Mouse (Mus musculus): ENCODE measurements around the gene Kxd1. TPM values are rescaled to one million over a fixed set of nuclear protein-coding genes. Genes with fewer than 3 reads are reported as not detected.

The Kxd1 gene
- polyA plus RNA-seq, 1 experiment: 64.4 TPM

DNA sequence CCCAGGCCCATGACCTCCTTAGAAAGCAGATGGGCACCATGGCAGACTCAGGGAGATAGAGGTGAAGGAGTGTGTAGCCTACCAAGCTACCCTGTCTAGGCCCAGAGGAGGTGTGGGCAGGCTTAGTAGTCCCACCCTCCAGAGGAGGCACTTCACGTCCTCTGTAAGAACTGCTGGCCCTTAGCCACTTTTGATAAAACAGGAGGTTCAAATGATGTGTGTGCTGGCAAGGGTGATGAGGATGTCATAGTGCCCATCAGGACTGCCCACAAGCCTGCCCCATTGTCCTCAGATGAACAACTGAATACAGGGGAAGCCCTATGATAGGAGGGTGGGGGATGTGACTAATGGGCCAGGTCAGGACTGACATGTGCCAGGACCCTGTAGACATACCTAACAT is 25.1 kb upstream of the Kxd1 start:
- H3K4me1 ChIP-seq (ENCODE audit: control insufficient read depth, insufficient read depth, low read length): peaks cover 20% of the 10 kb centered on the region
- H3K4me3 ChIP-seq (ENCODE audit: insufficient read depth, low read length): no peak overlapping the region
- TF ChIP-seq POLR2A (IDR thresholded peaks at IDR 0.05; ENCODE audit: extremely low read depth, insufficient read depth, low read length) (no peak), CTCF (IDR thresholded peaks at IDR 0.05; ENCODE audit: extremely low read depth, insufficient read depth, low read length) (no peak)
- H3K27ac ChIP-seq (ENCODE audit: insufficient read depth, low read length): 0 out of 2 replicates have a peak overlapping the region, but pooled peaks have one; percentile 15

DNA sequence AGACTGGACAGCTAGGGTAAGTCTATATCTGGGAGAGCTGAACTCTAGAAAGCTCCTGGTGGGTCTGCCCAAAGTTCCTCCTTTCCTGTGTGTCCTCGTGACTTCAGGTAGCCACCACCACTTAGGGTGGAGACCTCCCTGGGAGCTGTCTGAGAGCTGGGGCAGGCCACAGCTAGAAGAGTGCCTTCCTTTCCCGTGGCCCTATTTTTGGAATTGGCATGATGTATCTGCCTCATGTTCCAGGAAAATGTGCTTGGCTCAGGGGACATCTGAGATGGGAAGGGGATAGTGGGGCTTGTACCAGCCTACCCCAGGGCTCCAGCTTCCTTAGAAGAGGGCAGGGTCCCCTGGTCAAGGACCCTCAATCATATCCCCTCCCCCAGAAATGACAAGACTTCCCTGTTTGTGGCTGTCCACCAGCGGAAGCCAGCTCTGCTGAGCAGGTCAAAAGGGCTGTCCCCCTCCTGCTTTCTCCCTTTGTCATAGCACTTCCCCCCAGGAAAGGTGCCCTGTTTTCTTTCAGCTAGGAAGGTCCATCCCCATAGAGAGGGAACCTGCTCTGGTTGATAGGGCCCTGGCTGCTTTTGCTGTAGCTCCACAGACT is 23.9 kb upstream of the Kxd1 start:
- peaks cover 20% of the 10 kb centered on the region for H3K4me1 ChIP-seq (ENCODE audit: control insufficient read depth, insufficient read depth, low read length)
- no peak overlapping the region for H3K4me3 ChIP-seq (ENCODE audit: insufficient read depth, low read length)
- TF ChIP-seq POLR2A (IDR thresholded peaks at IDR 0.05; ENCODE audit: extremely low read depth, insufficient read depth, low read length) (no peak), CTCF (IDR thresholded peaks at IDR 0.05; ENCODE audit: extremely low read depth, insufficient read depth, low read length) (no peak)
- H3K27ac ChIP-seq (ENCODE audit: insufficient read depth, low read length): peak overlapping the region; percentile 11; the same call in 1 of the 2 replicates

DNA sequence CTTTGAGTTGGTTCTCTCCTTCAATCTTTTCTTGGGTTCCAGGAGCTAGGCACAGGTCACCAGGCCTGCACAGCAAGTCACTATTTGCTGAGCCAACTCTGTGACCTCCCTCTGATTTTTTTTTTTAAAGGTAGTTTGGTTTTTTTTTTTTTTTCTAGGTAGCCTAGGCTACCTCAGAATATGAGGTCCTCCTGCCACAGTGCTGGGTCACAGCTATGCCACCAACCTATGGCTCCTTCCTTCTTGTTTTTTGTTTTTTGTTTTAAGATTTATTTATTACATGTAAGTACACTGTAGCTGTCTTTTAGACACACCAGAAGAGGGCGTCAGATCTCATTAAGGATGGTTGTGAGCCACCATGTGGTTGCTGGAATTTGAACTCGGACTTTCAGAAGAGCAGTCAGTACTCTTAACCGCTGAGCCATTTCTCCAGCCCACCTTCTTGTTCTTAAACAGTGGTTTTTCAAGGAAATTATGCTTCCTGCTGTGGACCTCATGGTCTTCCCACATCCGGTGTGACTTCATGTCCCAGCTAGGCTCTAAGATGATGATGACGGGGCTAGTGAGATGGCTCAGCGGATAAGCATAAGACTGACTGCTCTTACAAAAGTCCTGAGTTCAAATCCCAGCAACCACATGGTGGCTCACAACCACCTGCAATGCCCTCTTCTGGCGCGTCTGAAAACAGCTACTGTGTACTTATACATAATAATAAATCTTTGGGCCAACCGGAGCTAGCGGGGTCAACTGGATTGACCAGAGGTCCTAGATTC is 21.8 kb upstream of the Kxd1 start:
- Histone ChIP-seq H3K4me1 (ENCODE audit: control insufficient read depth, insufficient read depth, low read length) (peaks cover 24% of the 10 kb centered on the region), H3K27ac (ENCODE audit: insufficient read depth, low read length) (no peak overlapping the region), H3K4me3 (ENCODE audit: insufficient read depth, low read length) (no peak overlapping the region)
- TF ChIP-seq POLR2A (IDR thresholded peaks at IDR 0.05; ENCODE audit: extremely low read depth, insufficient read depth, low read length): no peak

DNA sequence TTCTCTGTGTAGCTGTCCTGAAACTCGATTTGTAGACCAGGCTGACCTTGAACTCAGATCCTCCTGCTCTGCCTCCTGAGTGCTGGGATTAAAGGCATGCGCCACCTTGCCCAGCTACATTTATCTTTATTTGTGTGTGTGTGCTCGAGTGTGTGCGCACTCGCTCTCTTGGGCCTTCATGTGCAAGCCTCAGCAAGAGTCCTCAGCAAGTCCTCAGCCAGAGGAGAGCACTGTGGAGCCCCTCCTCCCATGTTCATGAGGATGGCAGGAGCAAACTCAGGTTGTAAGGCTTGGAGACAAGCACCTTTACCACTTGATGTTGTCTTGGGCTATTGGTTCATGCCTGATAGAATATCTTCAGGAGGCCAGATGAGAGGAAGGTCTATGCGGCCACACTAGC is 20.0 kb upstream of the Kxd1 start:
- H3K27ac ChIP-seq (ENCODE audit: insufficient read depth, low read length): no peak overlapping the region
- TF ChIP-seq CTCF (IDR thresholded peaks at IDR 0.05; ENCODE audit: extremely low read depth, insufficient read depth, low read length): no peak
- TF ChIP-seq POLR2A (IDR thresholded peaks at IDR 0.05; ENCODE audit: extremely low read depth, insufficient read depth, low read length): no peak
- peaks cover 18% of the 10 kb centered on the region for H3K4me1 ChIP-seq (ENCODE audit: control insufficient read depth, insufficient read depth, low read length)
- H3K4me3 ChIP-seq (ENCODE audit: insufficient read depth, low read length): no peak overlapping the region

DNA sequence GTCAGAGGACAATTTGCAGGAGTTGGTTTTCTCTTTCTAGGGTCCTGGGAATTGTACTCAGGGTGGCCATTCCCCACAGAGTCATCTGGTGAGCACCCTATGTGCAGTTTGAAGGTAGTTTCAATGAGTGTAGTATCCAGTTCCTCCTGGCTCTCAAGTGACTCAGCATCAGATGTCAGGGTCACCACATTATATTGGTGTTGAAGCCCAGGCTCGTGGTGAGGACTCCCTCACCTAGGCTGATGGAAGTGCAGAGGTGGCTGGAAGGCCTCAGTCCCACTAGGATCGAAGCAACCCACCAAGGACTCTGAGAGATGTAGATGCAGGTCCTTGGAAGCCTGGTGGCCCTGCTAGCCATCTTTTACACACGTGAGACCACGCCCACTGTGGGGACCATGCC is 18.7 kb upstream of the Kxd1 start:
- Histone ChIP-seq H3K4me3 (ENCODE audit: insufficient read depth, low read length) (no peak overlapping the region), H3K27ac (ENCODE audit: insufficient read depth, low read length) (no peak overlapping the region), H3K4me1 (ENCODE audit: control insufficient read depth, insufficient read depth, low read length) (peaks cover 12% of the 10 kb centered on the region; the same call in 1 of the 2 replicates)
- TF ChIP-seq POLR2A (IDR thresholded peaks at IDR 0.05; ENCODE audit: extremely low read depth, insufficient read depth, low read length) (no peak), CTCF (IDR thresholded peaks at IDR 0.05; ENCODE audit: extremely low read depth, insufficient read depth, low read length) (no peak)

DNA sequence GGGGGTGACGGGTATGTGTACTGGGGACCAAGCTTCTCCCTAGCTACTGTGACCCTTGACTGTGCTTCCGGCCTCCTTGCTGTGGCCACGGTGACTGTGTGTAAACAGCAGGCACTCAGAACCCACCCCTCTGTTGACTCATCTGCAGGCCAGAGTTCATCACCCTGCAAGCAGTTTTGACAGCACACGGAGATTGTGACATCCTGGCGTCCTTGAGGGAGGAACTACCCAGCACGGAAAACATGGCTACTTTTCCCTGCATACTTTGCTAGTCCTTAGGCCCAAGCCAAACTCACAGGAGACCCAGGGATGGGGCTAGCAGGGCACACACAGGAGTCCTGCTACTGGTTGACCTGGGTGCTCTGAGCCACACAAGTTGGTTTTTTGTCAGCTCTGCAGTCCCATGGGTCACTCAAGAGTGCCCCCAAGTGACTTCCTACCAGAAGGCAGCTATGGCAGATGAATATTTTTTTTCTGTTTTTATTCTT is 16.5 kb upstream of the Kxd1 start:
- H3K4me1 ChIP-seq (ENCODE audit: control insufficient read depth, insufficient read depth, low read length): peaks cover 8% of the 10 kb centered on the region; the same call in 1 of the 2 replicates
- no peak overlapping the region for H3K27ac ChIP-seq (ENCODE audit: insufficient read depth, low read length)
- H3K4me3 ChIP-seq (ENCODE audit: insufficient read depth, low read length): no peak overlapping the region
- peak; percentile 45; the same call in 1 of the 2 replicates for TF ChIP-seq CTCF (IDR thresholded peaks at IDR 0.05; ENCODE audit: extremely low read depth, insufficient read depth, low read length)
- no peak for TF ChIP-seq POLR2A (IDR thresholded peaks at IDR 0.05; ENCODE audit: extremely low read depth, insufficient read depth, low read length)

DNA sequence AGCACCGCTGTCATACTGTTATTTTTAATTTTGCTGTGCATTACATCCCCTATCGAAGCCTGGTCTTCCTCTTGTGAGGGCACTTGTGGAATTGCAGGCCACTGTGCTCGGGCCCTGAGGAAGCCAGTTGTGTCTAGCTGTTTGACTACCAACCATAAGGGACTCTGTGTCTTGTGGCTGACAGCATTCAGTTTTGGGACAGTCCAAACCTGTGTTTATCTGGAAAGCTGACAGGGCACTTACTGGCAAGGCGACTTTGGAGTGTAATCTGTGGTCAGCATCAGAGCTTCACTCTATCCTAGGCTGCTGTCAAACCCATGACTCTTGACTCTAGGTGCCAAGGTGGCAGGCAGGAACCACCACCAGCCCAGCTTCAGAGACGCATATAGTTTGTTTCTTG is 13.3 kb upstream of the Kxd1 start:
- Histone ChIP-seq H3K27ac (ENCODE audit: insufficient read depth, low read length) (no peak overlapping the region), H3K4me3 (ENCODE audit: insufficient read depth, low read length) (peak overlapping the region; percentile 43; the same call in 1 of the 2 replicates), H3K4me1 (ENCODE audit: control insufficient read depth, insufficient read depth, low read length) (peaks cover 8% of the 10 kb centered on the region; the same call in 1 of the 2 replicates)
- TF ChIP-seq CTCF (IDR thresholded peaks at IDR 0.05; ENCODE audit: extremely low read depth, insufficient read depth, low read length) (no peak), POLR2A (IDR thresholded peaks at IDR 0.05; ENCODE audit: extremely low read depth, insufficient read depth, low read length) (no peak)

DNA sequence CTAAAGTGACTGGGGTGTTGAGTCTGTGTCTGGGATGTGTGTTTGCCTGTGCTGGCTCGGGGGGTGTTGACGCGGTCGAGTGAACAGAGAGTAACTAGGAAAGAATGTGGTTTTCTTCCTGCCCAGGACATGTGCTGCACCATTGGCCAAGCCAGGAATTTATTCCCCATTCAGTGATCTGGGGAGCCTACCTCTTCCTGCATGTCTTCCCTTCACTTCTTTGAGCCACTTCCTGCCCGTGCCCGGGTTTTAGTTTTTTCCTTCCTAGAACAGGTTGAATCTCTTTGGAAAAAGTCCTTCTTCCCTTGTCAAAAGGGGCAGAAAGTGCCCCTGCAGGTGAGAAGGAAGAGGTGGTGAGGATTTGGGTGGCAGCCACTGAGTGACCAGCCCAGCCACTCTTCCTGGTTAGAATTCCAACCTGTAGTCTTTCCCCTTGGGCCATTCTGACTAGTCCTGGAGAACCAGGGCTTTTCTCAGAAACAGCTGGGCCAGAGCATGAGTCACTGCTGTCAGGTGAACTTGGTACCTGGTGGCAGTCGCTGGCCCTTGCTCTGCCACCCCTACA is 12.8 kb upstream of the Kxd1 start:
- Histone ChIP-seq H3K27ac (ENCODE audit: insufficient read depth, low read length) (no peak overlapping the region), H3K4me1 (ENCODE audit: control insufficient read depth, insufficient read depth, low read length) (peaks cover 8% of the 10 kb centered on the region; the same call in 1 of the 2 replicates), H3K4me3 (ENCODE audit: insufficient read depth, low read length) (peak overlapping the region; percentile 43)
- TF ChIP-seq POLR2A (IDR thresholded peaks at IDR 0.05; ENCODE audit: extremely low read depth, insufficient read depth, low read length) (no peak), CTCF (IDR thresholded peaks at IDR 0.05; ENCODE audit: extremely low read depth, insufficient read depth, low read length) (no peak)

DNA sequence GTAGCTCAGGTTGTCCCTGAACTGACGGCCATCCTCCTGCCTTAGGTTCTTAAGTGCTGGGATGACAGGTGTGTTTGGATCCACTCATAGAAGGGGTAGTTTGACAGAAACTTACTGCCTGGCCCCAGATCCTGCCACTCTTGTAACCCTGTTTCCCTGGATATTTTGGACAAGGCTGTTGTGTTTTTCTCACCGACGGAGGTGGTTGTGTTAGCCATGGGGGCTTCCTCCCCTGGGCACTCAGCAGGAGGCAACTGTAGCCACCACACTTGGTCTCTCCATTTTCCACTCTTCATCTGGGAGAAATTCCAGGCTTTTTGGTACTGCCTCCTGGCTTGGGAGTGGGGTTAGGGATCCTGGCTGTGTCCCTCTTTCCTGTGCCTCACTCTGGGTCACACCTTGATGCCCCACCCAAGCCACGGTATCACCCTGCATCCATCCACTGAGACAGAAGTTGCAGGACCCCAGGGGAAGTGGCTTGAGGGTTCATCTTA is 12.3 kb upstream of the Kxd1 start:
- TF ChIP-seq CTCF (IDR thresholded peaks at IDR 0.05; ENCODE audit: extremely low read depth, insufficient read depth, low read length) (no peak), POLR2A (IDR thresholded peaks at IDR 0.05; ENCODE audit: extremely low read depth, insufficient read depth, low read length) (no peak)
- H3K4me1 ChIP-seq (ENCODE audit: control insufficient read depth, insufficient read depth, low read length): peaks cover 6% of the 10 kb centered on the region; the same call in 1 of the 2 replicates
- 0 out of 2 replicates have a peak overlapping the region, but pooled peaks have one; percentile 16 for H3K27ac ChIP-seq (ENCODE audit: insufficient read depth, low read length)

More for the DNA sequence above, 12.3 kb upstream of the Kxd1 start:
- H3K4me3 ChIP-seq (ENCODE audit: insufficient read depth, low read length): peak overlapping the region; percentile 43
